Mouse (Mus musculus): Measurements from ENCODE around the gene Cabp2. TPM values are rescaled to one million over a fixed set of nuclear protein-coding genes. Genes with fewer than 3 reads are reported as not detected.
"Not testable (repeated sequence)": the region's sequence is repeated elsewhere in the genome, so short reads cannot be mapped to it uniquely, and the experiment has no call there.

Cabp2 gene
- total RNA-seq, 1 experiment = not detected

DNA sequence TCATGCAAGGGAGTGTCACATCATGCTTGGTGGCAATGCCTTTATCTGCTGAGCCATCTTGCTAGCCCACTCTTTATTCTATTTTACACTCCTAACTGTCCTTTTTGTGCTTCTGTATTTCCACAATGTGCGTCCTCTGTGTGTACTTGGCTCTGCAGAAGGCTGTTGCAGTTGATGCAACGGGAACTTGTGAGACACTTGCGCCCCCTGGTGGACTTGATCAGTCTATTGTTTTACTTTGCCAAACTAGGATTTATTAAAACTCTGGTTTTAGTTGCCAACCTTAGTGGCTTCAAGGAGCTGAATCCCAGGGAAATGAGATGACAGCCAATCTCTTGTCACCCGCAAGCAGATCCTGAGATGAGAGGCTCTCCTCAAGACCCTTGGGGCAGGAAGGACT lies 33.5 kb upstream of the Cabp2 start:
- Histone ChIP-seq H3K4me3 (ENCODE audit: insufficient read depth in 1 of 2, low read depth in 1 of 2, low read length in 2 of 2, poor library complexity in 1 of 2, severe bottlenecking in 1 of 2) (no peak overlapping the region), H3K9ac (ENCODE audit: insufficient read depth, low read depth, low read length, poor library complexity, severe bottlenecking) (no peak overlapping the region; the same call in 1 of the 2 replicates), H3K9me3 (ENCODE audit: control insufficient read depth, insufficient read depth, low read depth, low read length) (no peaks in the 10 kb centered on the region), H3K27ac (ENCODE audit: insufficient read depth, low read depth, low read length, poor library complexity, severe bottlenecking) (no peak overlapping the region; the same call in 1 of the 2 replicates), H3K36me3 (ENCODE audit: control insufficient read depth, insufficient read depth, low read length, poor library complexity, severe bottlenecking) (no peaks in the 10 kb centered on the region; the same call in 1 of the 2 replicates), H3K4me1 (ENCODE audit: control insufficient read depth in 2 of 2, insufficient read depth in 2 of 2, low read length in 2 of 2, poor library complexity in 1 of 2) (peaks cover 2 to 8% of the 10 kb centered on the region in 2 experiments; a peak in 3 of 4 replicates)
- no peak for TF ChIP-seq MAFK (IDR thresholded peaks at IDR 0.05; ENCODE audit: insufficient read depth, low read depth, low read length)
- peak; percentile 70; the same call in 1 of the 2 replicates for TF ChIP-seq ZC3H11A (IDR thresholded peaks at IDR 0.05; ENCODE audit: borderline replicate concordance, low read depth, low read length)
- TF ChIP-seq HCFC1 (IDR thresholded peaks at IDR 0.05; ENCODE audit: borderline replicate concordance, insufficient read depth, low read length) = no peak
- in situ Hi-C loops (cut with MboI; ENCODE audit: low sequenced_read_pairs in 2 of 2, unreplicated experiment in 2 of 2) = no loop called here
- peak; percentile 86 for DNase-seq (ENCODE audit: low read depth, low spot score)

DNA sequence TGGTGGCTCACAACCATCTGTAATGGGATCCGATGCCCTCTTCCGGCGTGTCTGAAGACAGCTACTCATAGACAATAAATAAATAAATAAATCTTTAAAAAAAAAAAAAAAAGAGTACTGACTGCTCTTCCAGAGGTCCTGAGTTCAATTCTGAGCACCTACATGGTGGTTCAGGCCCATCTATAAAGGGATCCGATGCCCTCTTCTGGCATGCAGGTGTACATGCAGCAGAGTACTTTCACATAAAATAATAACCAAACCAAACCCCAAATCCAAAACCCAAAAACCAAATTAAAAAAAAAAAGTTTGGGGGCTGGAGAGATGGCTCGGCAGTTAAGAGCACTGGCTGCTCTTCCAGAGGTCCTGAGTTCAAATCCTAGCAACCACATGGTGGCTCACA lies 32.3 kb upstream of the Cabp2 start:
- H3K4me3 ChIP-seq (ENCODE audit: insufficient read depth in 1 of 2, low read depth in 1 of 2, low read length in 2 of 2, poor library complexity in 1 of 2, severe bottlenecking in 1 of 2); H3K9ac ChIP-seq (ENCODE audit: insufficient read depth, low read depth, low read length, poor library complexity, severe bottlenecking); H3K36me3 ChIP-seq (ENCODE audit: control insufficient read depth, insufficient read depth, low read length, poor library complexity, severe bottlenecking); in situ Hi-C loops (cut with MboI; ENCODE audit: low sequenced_read_pairs in 2 of 2, unreplicated experiment in 2 of 2); H3K27ac ChIP-seq (ENCODE audit: insufficient read depth, low read depth, low read length, poor library complexity, severe bottlenecking); DNase-seq (ENCODE audit: low read depth, low spot score); H3K4me1 ChIP-seq (ENCODE audit: control insufficient read depth in 2 of 2, insufficient read depth in 2 of 2, low read length in 2 of 2, poor library complexity in 1 of 2); H3K9me3 ChIP-seq (ENCODE audit: control insufficient read depth, insufficient read depth, low read depth, low read length): not testable (repeated sequence)
- TF ChIP-seq ZNF384 (IDR thresholded peaks at IDR 0.05; ENCODE audit: low read depth, low read length) = 0 out of 2 replicates have a peak, but pooled peaks have one; percentile 7

DNA sequence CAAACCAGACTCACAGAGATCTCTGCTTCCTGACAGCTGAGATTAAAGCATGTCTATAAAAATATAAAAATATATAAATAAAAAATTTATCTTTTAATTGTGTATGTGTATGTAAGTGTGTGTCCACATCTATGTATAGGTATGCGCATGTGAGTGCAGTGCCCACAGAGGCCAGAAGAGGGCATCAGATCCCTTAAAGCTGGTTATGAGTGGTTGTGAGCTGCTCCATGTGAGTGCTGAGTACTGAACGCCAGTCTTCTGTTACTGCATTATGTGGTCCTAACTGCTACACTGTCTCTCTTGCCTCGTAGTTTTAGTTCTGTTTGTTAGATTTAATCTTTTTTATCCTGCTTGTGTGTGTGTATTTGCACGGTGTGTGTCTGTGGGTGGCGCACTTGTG lies 30.4 kb upstream of the Cabp2 start:
- no peak for DNase-seq (ENCODE audit: low read depth, low spot score)
- H3K27ac ChIP-seq (ENCODE audit: insufficient read depth, low read depth, low read length, poor library complexity, severe bottlenecking) = no peak overlapping the region
- no peak overlapping the region for H3K9ac ChIP-seq (ENCODE audit: insufficient read depth, low read depth, low read length, poor library complexity, severe bottlenecking)
- no peak for TF ChIP-seq ZC3H11A (IDR thresholded peaks at IDR 0.05; ENCODE audit: borderline replicate concordance, low read depth, low read length)
- no peak for TF ChIP-seq CHD2 (IDR thresholded peaks at IDR 0.05; ENCODE audit: low read depth, low read length)
- no peak for TF ChIP-seq HCFC1 (IDR thresholded peaks at IDR 0.05; ENCODE audit: borderline replicate concordance, insufficient read depth, low read length)
- no peak for TF ChIP-seq ZNF384 (IDR thresholded peaks at IDR 0.05; ENCODE audit: low read depth, low read length)
- no peak for TF ChIP-seq MAFK (IDR thresholded peaks at IDR 0.05; ENCODE audit: insufficient read depth, low read depth, low read length)
- H3K4me3 ChIP-seq (ENCODE audit: insufficient read depth in 1 of 2, low read depth in 1 of 2, low read length in 2 of 2, poor library complexity in 1 of 2, severe bottlenecking in 1 of 2) = no peak overlapping the region
- no peaks in the 10 kb centered on the region for H3K36me3 ChIP-seq (ENCODE audit: control insufficient read depth, insufficient read depth, low read length, poor library complexity, severe bottlenecking)
- H3K4me1 ChIP-seq (ENCODE audit: control insufficient read depth in 2 of 2, insufficient read depth in 2 of 2, low read length in 2 of 2, poor library complexity in 1 of 2) = peaks cover 8 to 10% of the 10 kb centered on the region in 2 experiments
- no peaks in the 10 kb centered on the region for H3K9me3 ChIP-seq (ENCODE audit: control insufficient read depth, insufficient read depth, low read depth, low read length)
- in situ Hi-C loops (cut with MboI; ENCODE audit: low sequenced_read_pairs in 2 of 2, unreplicated experiment in 2 of 2) = no loop called here

DNA sequence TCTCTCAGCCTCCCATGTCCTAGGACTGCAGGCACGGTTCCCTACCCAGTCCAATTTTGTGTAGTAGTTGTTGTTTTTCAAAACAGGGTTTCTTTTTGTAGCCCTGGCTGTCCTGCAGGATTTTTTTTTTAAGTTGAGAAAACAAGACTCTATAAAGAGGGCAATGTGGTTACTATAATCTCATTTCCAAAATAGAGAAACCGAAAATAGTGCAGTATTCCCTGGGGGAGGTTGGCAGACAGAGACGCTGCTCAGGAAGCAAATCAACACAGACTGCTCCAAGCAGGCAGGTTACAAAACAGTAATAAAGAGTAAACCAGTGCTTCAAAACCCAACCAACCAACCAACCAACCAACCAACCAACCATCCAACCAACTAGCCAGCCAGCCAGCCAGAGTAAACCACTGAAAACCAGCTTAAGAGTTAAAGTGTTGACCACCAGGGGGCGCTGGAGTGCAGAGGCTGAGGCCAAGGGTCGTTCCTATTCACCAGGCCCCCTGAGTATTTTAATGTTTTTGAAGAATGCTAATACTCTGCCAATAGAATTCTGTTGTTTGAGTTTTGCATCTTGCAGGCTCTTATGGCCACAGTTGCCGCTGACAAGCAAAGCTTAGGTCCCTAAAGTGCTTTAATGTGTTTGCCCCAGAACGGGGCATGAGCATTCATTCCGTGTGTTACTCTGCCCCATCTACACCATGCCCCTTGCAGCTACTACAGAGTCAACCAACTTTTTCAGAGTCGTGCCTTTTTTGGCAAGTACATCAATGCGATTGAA lies 29.4 kb upstream of the Cabp2 start:
- Histone ChIP-seq H3K9me3 (ENCODE audit: control insufficient read depth, insufficient read depth, low read depth, low read length) (no peaks in the 10 kb centered on the region), H3K9ac (ENCODE audit: insufficient read depth, low read depth, low read length, poor library complexity, severe bottlenecking) (no peak overlapping the region), H3K4me1 (ENCODE audit: control insufficient read depth in 2 of 2, insufficient read depth in 2 of 2, low read length in 2 of 2, poor library complexity in 1 of 2) (peaks cover 10 to 13% of the 10 kb centered on the region in 2 experiments), H3K4me3 (ENCODE audit: insufficient read depth in 1 of 2, low read depth in 1 of 2, low read length in 2 of 2, poor library complexity in 1 of 2, severe bottlenecking in 1 of 2) (no peak overlapping the region), H3K36me3 (ENCODE audit: control insufficient read depth, insufficient read depth, low read length, poor library complexity, severe bottlenecking) (no peaks in the 10 kb centered on the region), H3K27ac (ENCODE audit: insufficient read depth, low read depth, low read length, poor library complexity, severe bottlenecking) (no peak overlapping the region)
- peak; percentile 64 for DNase-seq (ENCODE audit: low read depth, low spot score)
- no peak for TF ChIP-seq ZNF384 (IDR thresholded peaks at IDR 0.05; ENCODE audit: low read depth, low read length)
- no peak for TF ChIP-seq MAFK (IDR thresholded peaks at IDR 0.05; ENCODE audit: insufficient read depth, low read depth, low read length)
- TF ChIP-seq HCFC1 (IDR thresholded peaks at IDR 0.05; ENCODE audit: borderline replicate concordance, insufficient read depth, low read length) = no peak
- no peak for TF ChIP-seq ZC3H11A (IDR thresholded peaks at IDR 0.05; ENCODE audit: borderline replicate concordance, low read depth, low read length)
- no peak for TF ChIP-seq CHD2 (IDR thresholded peaks at IDR 0.05; ENCODE audit: low read depth, low read length)
- in situ Hi-C loops (cut with MboI; ENCODE audit: low sequenced_read_pairs in 2 of 2, unreplicated experiment in 2 of 2) = no loop called here
